Mouse (Mus musculus): Measurements from ENCODE around the gene Mylpf. TPM values are rescaled to one million over a fixed set of nuclear protein-coding genes. Genes with fewer than 3 reads are reported as not detected.
"Not testable (repeated sequence)": the region's sequence is repeated elsewhere in the genome, so short reads cannot be mapped to it uniquely, and the experiment has no call there.

The Mylpf gene
- 6.9 TPM for polyA plus RNA-seq (2021)

DNA sequence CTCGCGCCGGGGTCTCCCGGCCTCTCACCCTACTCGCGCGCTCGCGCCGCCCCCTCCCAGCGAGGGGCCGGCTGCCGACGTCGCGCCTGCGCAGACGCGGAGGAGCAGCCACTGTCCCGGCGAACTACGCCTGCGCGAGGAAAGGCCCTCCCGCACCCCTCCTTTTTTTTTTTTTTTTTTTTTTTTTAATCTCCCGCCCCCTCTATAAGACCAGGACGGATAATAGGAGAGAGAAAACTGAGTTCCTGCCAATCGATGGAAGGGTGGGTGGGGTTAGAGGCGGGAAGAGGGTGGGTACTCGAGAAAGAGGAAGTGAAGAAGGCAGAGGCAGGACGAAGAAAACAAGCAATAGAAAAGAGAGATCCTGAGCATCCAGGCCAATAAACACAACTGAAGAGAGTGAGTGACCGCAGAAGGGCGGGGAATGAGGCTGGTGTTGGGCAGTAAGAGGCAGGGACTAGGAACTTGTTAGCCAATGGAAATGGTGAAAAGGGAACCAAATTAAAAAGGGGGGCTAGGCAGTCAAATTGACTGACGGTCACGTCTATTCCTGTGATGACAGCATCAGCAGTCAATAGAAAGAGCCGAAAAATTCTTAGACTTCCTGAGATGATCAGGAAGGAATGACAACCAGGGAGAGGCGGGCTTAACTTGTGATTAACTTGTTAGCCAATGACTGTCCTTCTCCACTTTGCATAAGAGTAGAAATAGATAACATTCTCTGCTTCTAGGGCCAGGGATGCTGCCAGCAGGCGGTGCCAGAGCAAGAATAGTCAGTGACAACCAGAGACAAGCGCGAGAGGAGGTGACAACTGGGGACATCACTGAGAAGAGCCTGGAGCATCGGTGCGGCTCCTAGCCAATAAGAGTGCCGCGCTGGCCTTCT, at the start of gene Mylpf:
Gene Mylpf (plus strand): TSS at position 338 of the 886 bp plus-strand sequence.
- ATAC-seq = peak; percentile 92
- CTCF ChIA-PET = no interaction called here

GRCm38 (mm10) chr7:127162546-127162945, 46.1 kb upstream of the Mylpf start:
- POLR2A ChIA-PET = no interaction called here
- in situ Hi-C loops (cut with MboI; ENCODE audit: low pct_unique_long_range_greater_than_20kb) = no loop called here
- no peak for TF ChIP-seq CTCF (IDR thresholded peaks at IDR 0.05)

More for the DNA sequence above, at the start of gene Mylpf:
- in situ Hi-C loops (cut with MboI; ENCODE audit: low pct_unique_long_range_greater_than_20kb) = no loop called here
- H3K27me3 ChIP-seq = no peaks in the 10 kb centered on the region
- peak; percentile 98 for DNase-seq (ENCODE audit: low read depth, low spot score)
- TF ChIP-seq CTCF (IDR thresholded peaks at IDR 0.05) = no peak
- POLR2A ChIA-PET = interaction anchor here (0.6 to 0.7 kb wide), 2 partner anchors 9 to 310 kb away, joined by 3 read pairs; no protein-coding TSS in a partner anchor

GRCm38 (mm10) chr7:127164002-127164401, 44.7 kb upstream of the Mylpf start:
- ATAC-seq = no peak

More at GRCm38 (mm10) chr7:127162546-127162945, 46.1 kb upstream of the Mylpf start:
- CTCF ChIA-PET = no interaction called here
- H3K27me3 ChIP-seq = no peaks in the 10 kb centered on the region
- DNase-seq (ENCODE audit: low read depth, low spot score) (no peak), ATAC-seq (no peak)

GRCm38 (mm10) chr7:127165607-127166493, 42.8 kb upstream of the Mylpf start:
- CTCF ChIA-PET = no interaction called here
- no peak for ATAC-seq
- DNase-seq (ENCODE audit: low read depth, low spot score) = no peak
- TF ChIP-seq CTCF (IDR thresholded peaks at IDR 0.05) = no peak
- in situ Hi-C loops (cut with MboI; ENCODE audit: low pct_unique_long_range_greater_than_20kb) = no loop called here
- POLR2A ChIA-PET = no interaction called here
- H3K27me3 ChIP-seq = no peaks in the 10 kb centered on the region

More at GRCm38 (mm10) chr7:127164002-127164401, 44.7 kb upstream of the Mylpf start:
- TF ChIP-seq CTCF (IDR thresholded peaks at IDR 0.05) = no peak
- in situ Hi-C loops (cut with MboI; ENCODE audit: low pct_unique_long_range_greater_than_20kb) = no loop called here
- POLR2A ChIA-PET = no interaction called here
- CTCF ChIA-PET = no interaction called here
- H3K27me3 ChIP-seq = no peaks in the 10 kb centered on the region
- DNase-seq (ENCODE audit: low read depth, low spot score) = no peak

- CTCF ChIA-PET = no interaction called here
- ATAC-seq (no peak), DNase-seq (ENCODE audit: low read depth, low spot score) (no peak)
- TF ChIP-seq CTCF (IDR thresholded peaks at IDR 0.05) = no peak
- in situ Hi-C loops (cut with MboI; ENCODE audit: low pct_unique_long_range_greater_than_20kb) = no loop called here
- no peaks in the 10 kb centered on the region for H3K27me3 ChIP-seq
- POLR2A ChIA-PET = no interaction called here
Observed at GRCm38 (mm10) chr7:127166501-127166900, 42.2 kb upstream of the Mylpf start.

GRCm38 (mm10) chr7:127176937-127177336, 31.8 kb upstream of the Mylpf start:
- H3K27me3 ChIP-seq = no peaks in the 10 kb centered on the region
- no peak for TF ChIP-seq CTCF (IDR thresholded peaks at IDR 0.05)
- ATAC-seq (no peak), DNase-seq (ENCODE audit: low read depth, low spot score) (no peak)
- CTCF ChIA-PET = no interaction called here
- in situ Hi-C loops (cut with MboI; ENCODE audit: low pct_unique_long_range_greater_than_20kb) = no loop called here
- POLR2A ChIA-PET = no interaction called here

DNA sequence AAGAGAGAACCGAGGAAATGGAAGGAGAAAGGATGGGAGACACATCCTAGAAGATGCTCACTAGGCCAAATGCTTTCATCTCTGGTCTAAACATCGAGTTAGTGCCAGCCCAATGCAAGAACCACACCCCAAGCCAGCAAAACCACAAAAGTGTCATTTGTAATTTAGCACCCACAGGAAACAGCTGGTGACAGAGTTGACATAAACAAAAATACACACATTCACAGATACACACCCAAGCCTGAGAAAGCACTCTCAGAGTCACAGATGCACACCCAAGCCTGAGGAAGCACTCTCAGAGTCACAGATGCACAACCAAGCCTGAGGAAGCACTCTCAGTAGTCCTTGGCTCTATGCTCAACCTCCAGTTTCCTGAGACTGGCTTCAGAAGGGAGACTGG, 27.9 kb upstream of the Mylpf start:
- POLR2A ChIA-PET = no interaction called here
- no peak for DNase-seq (ENCODE audit: low read depth, low spot score)
- in situ Hi-C loops (cut with MboI; ENCODE audit: low pct_unique_long_range_greater_than_20kb) = loop anchor here (5.0 kb wide), 1 partner anchor 48 kb away; no protein-coding TSS in a partner anchor
- no peaks in the 10 kb centered on the region for H3K27me3 ChIP-seq
- TF ChIP-seq CTCF (IDR thresholded peaks at IDR 0.05) = no peak
- CTCF ChIA-PET = no interaction called here
- ATAC-seq = no peak

DNA sequence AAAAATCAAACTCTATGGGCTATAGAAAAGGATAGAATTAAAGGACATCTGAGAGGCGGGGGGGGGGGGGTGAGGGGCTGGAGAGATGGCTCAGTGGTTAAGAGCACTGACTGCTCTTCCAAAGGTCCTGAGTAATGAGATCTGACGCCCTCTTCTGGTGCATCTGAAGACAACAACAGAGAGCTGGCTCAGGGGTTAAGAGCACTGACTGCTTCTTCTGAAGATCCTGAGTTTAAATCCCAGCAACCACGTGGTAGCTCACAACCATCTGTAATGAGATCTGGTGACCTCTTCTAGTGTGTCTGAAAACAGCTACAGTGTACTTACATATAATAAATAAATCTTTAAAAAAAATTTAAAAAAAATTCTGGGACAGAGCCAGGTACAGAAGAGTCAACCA, 27.0 kb upstream of the Mylpf start:
- in situ Hi-C loops (cut with MboI; ENCODE audit: low pct_unique_long_range_greater_than_20kb) = loop anchor here (5.0 kb wide), 1 partner anchor 49 kb away; no protein-coding TSS in a partner anchor
- H3K27me3 ChIP-seq; POLR2A ChIA-PET; ATAC-seq; DNase-seq (ENCODE audit: low read depth, low spot score): not testable (repeated sequence)
- CTCF ChIA-PET = interaction anchor here (1.0 to 2.3 kb wide), 3 partner anchors 12 to 52 kb away, joined by 3 to 10 read pairs (median 4); no protein-coding TSS in a partner anchor

GRCm38 (mm10) chr7:127183345-127183744, 25.3 kb upstream of the Mylpf start:
- no peak for ATAC-seq
- in situ Hi-C loops (cut with MboI; ENCODE audit: low pct_unique_long_range_greater_than_20kb) = loop anchor here (5.0 kb wide), 1 partner anchor 51 kb away; no protein-coding TSS in a partner anchor

DNA sequence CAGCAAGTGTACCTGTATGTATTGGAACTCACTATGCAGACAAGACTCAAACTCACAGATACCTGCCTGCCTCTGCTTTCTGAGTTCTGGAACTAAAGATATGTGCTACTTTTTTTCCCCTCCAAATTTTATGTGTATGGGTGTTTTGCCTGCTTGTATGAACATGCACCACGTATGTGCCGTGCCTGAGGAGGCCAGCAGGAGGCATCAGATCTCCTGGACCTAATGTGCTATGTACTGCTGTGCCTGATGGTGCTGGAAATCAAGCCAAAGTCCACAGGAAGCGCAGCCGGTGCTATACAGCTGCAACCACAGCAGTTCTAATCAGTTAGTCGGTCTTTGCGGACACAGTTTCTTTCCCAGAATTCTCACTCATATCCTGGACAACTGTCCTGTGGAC, 24.9 kb upstream of the Mylpf start:
- no peak for ATAC-seq
- TF ChIP-seq CTCF (IDR thresholded peaks at IDR 0.05) = no peak
- DNase-seq (ENCODE audit: low read depth, low spot score) = no peak
- ChIA-PET POLR2A (no interaction called here), CTCF (interaction anchor here (1.0 to 1.1 kb wide), 2 partner anchors 39 to 68 kb away, joined by 3 read pairs; no protein-coding TSS in a partner anchor)
- in situ Hi-C loops (cut with MboI; ENCODE audit: low pct_unique_long_range_greater_than_20kb) = loop anchor here (5.0 kb wide), 1 partner anchor 52 kb away; no protein-coding TSS in a partner anchor
- H3K27me3 ChIP-seq = no peaks in the 10 kb centered on the region

More at GRCm38 (mm10) chr7:127183345-127183744, 25.3 kb upstream of the Mylpf start:
- DNase-seq (ENCODE audit: low read depth, low spot score) = no peak
- POLR2A ChIA-PET = no interaction called here
- CTCF ChIA-PET = interaction anchor here (1.4 to 2.3 kb wide), 3 partner anchors 10 to 69 kb away, joined by 4 to 10 read pairs (median 4); no protein-coding TSS in a partner anchor
- TF ChIP-seq CTCF (IDR thresholded peaks at IDR 0.05) = no peak
- no peaks in the 10 kb centered on the region for H3K27me3 ChIP-seq
